25 mouse cellular contexts compared by ENCODE assay signal in the genomic region with DNA sequence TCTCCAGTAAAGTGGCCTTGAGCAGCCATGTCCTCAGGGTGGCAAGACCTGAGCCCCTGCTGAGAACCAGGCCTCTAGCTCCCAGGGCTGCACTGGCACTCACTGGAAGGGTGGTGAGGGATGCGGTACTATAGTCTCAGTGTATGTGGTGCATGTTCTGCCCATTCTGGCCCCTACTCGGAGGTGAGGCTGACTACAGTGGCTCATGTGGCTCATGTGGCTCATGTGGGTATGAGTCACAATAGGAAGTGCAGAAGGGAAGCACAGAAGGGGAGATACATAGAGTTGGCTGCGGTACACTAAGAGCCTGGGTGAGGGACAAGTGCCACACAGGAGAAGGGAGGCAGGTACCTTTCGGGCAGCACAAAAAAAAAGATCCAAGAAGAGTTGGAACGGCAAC. TPM values are rescaled to one million over a fixed set of nuclear protein-coding genes. Genes with fewer than 3 reads are reported as not detected.
DNase-seq lines count a peak whose midpoint lies in the region; ATAC-seq and TF ChIP-seq lines count a peak whose summit lies in the region.
"Had no signal": no experiment of that assay in that cellular context is flagged by ENCODE, and none has a peak within 500 bp of the region (broad histone marks: within the 10 kb centered on the region; RNA-seq: fewer than 3 reads in every experiment).

No protein-coding gene starts in this region.

- no peak overlapping the region for H3K4me2 ChIP-seq in stomach, postnatal 0 days (replicated peaks; ENCODE audit: low read depth)
- H3K4me2 ChIP-seq: embryonic facial prominence, embryonic 12.5 days; forebrain, embryonic 12.5 days; kidney, embryonic 15.5 days; liver, embryonic 12.5 days; neural tube, embryonic 12.5 days had no signal

- intact Hi-C loops in left cerebral cortex, adult 2 months (cut with DNase I) = no loop called here
- intact Hi-C loops in left cerebral cortex, postnatal 14 days (cut with DNase I) = no loop called here

- no peak for TF ChIP-seq EP300 in stomach, postnatal 0 days (optimal IDR thresholded peaks at IDR 0.05)

- ATAC-seq in stomach, postnatal 0 days (ENCODE audit: low FRiP score, low TSS enrichment) = 0 out of 2 replicates have a peak, but pooled peaks have one; percentile 15
- ATAC-seq: hindbrain, postnatal 0 days; liver, embryonic 12.5 days had no signal

- H3K9me3 ChIP-seq in stomach, postnatal 0 days (ENCODE audit: control insufficient read depth, low read length) = no peaks in the 10 kb centered on the region
- H3K9me3 ChIP-seq: embryonic facial prominence, embryonic 12.5 days; forebrain, embryonic 12.5 days; hindbrain, embryonic 10.5 days; kidney, embryonic 15.5 days; liver, embryonic 12.5 days; neural tube, embryonic 12.5 days had no signal

- peaks cover 82% of the 10 kb centered on the region for H3K36me3 ChIP-seq in stomach, postnatal 0 days (ENCODE audit: control insufficient read depth, insufficient read depth, low read length)

- no peaks in the 10 kb centered on the region for H3K27me3 ChIP-seq in stomach, postnatal 0 days (ENCODE audit: control insufficient read depth, insufficient read depth, low read length)
- H3K27me3 ChIP-seq: embryonic facial prominence, embryonic 12.5 days; forebrain, embryonic 12.5 days; kidney, embryonic 15.5 days; liver, embryonic 12.5 days; neural tube, embryonic 12.5 days had no signal

- no peaks in the 10 kb centered on the region for H3K4me1 ChIP-seq in stomach, postnatal 0 days (replicated peaks; ENCODE audit: control insufficient read depth, insufficient read depth)
- H3K4me1 ChIP-seq: embryonic facial prominence, embryonic 12.5 days; forebrain, embryonic 12.5 days; liver, embryonic 12.5 days; neural tube, embryonic 12.5 days had no signal

- H3K9ac ChIP-seq in stomach, postnatal 0 days (ENCODE audit: low read length) = no peak overlapping the region
- H3K9ac ChIP-seq: embryonic facial prominence, embryonic 12.5 days; forebrain, embryonic 12.5 days; kidney, embryonic 15.5 days; liver, embryonic 12.5 days; neural tube, embryonic 12.5 days had no signal

- no peak for TF ChIP-seq CTCF in left cerebral cortex, adult 2 months (IDR thresholded peaks at IDR 0.05)
- no peak for TF ChIP-seq CTCF in stomach, postnatal 0 days (IDR thresholded peaks at IDR 0.05; ENCODE audit: low read depth)

- no peak overlapping the region for H3K4me3 ChIP-seq in left cerebral cortex, adult 2 months
- no peak overlapping the region for H3K4me3 ChIP-seq in stomach, postnatal 0 days (ENCODE audit: low read depth, low read length)
- H3K4me3 ChIP-seq: embryonic facial prominence, embryonic 12.5 days; forebrain, embryonic 12.5 days; gastrocnemius, adult 2 months; hindbrain, embryonic 10.5 days; kidney, embryonic 15.5 days; liver, embryonic 12.5 days; neural tube, embryonic 12.5 days had no signal

- WGBS in stomach, postnatal 0 days = 88% methylated on average over 5 of the region's 5 CpGs

- H3K27ac ChIP-seq in left cerebral cortex, adult 2 months = peak overlapping the region; percentile 26
- no peak overlapping the region for H3K27ac ChIP-seq in stomach, postnatal 0 days (replicated peaks)
- H3K27ac ChIP-seq: embryonic facial prominence, embryonic 12.5 days; forebrain, embryonic 12.5 days; gastrocnemius, adult 2 months; hindbrain, embryonic 10.5 days; hindbrain, postnatal 0 days; kidney, embryonic 15.5 days; liver, embryonic 12.5 days; neural tube, embryonic 12.5 days had no signal

- peak; percentile 43 for DNase-seq in cerebellum, adult 9-10 months
- no peak for DNase-seq in cerebellum, adult 8-10 months
- DNase-seq in left cerebral cortex, adult 2 months (ENCODE audit: extremely low spot score in 1 of 2, low spot score in 2 of 2) = no peak
- no peak for DNase-seq in left cerebral cortex, postnatal 14 days (ENCODE audit: low spot score in 2 of 2)
- peak; percentile 17 for DNase-seq in NIH3T3 (ENCODE audit: low read depth)
- no peak for DNase-seq in stomach, postnatal 0 days (ENCODE audit: low spot score)
- DNase-seq in urinary bladder, postnatal 14 days (ENCODE audit: low spot score) = no peak
- DNase-seq: adrenal gland, postnatal 14 days; cerebellum, adult 11 months; gastrocnemius, adult 2 months; kidney, adult 11 months; kidney, postnatal 36 days; layer of hippocampus, adult 9-11 months; lung, adult 18-20 months; lung, postnatal 14 days; midbrain, embryonic 14.5 days; right cerebral cortex, postnatal 14 days had no signal

RNA-seq across cellular contexts. Expression of a gene that starts 26.0 kb away (rescaled TPM):
- 1 to 10 TPM; 1.5 to 2.0 TPM for total RNA-seq in left cerebral cortex, adult 2 months (2021)
- total RNA-seq in left cerebral cortex, postnatal 14 days (2021) = 1 to 10 TPM in 1 of 2 experiments, under 1 TPM in 1; 0.59 to 1.3 TPM
- 1.9 and 2.3 TPM in 2 replicates for polyA plus RNA-seq in stomach, postnatal 0 days (2015; fragmentation: Nextera tagmentation; extraction: Ambion mirVana)
- total RNA-seq: hindbrain, postnatal 0 days; megakaryocyte-erythroid progenitor cell, adult 5-6 weeks had no signal
- polyA plus RNA-seq: hindbrain, embryonic 10.5 days had no signal

RNA-seq across cellular contexts. Expression of a gene that starts 43.5 kb away (rescaled TPM):
- total RNA-seq in left cerebral cortex, adult 2 months (2021) = under 1 TPM in 1 of 2 experiments, not detected in 1; 0.49 TPM
- under 1 TPM in 1 of 2 experiments, not detected in 1; 0.47 TPM for total RNA-seq in left cerebral cortex, postnatal 14 days (2021)
- 296 and 301 TPM in 2 replicates for polyA plus RNA-seq in stomach, postnatal 0 days (2015; fragmentation: Nextera tagmentation; extraction: Ambion mirVana)
- total RNA-seq: gastrocnemius, adult 2 months; megakaryocyte-erythroid progenitor cell, adult 5-6 weeks had no signal
- polyA plus RNA-seq: liver, embryonic 12.5 days had no signal

RNA-seq across cellular contexts. Expression of a gene that starts 54.9 kb away (rescaled TPM):
- 100 to 1,000 TPM; 196 to 199 TPM for total RNA-seq in left cerebral cortex, adult 2 months (2021)
- total RNA-seq in left cerebral cortex, postnatal 14 days (2021) = 100 to 1,000 TPM; 177 to 205 TPM
- 216 and 227 TPM in 2 replicates for polyA plus RNA-seq in stomach, postnatal 0 days (2015; fragmentation: Nextera tagmentation; extraction: Ambion mirVana)

Comparison
In these comparisons a context has a peak if more than half of its experiments do, and no peak if none do; other contexts are left out.
1. DNase-seq: peak in cerebellum, adult 9-10 months (single experiment) and NIH3T3 (single experiment); none in cerebellum, adult 8-10 months (single experiment), left cerebral cortex, adult 2 months (0 of 2), left cerebral cortex, postnatal 14 days (0 of 2), stomach, postnatal 0 days (single experiment) and urinary bladder, postnatal 14 days (single experiment).